Mouse (Mus musculus) megakaryocyte, embryonic 14.5 days (primary cell): ENCODE measurements around the gene Dip2b. TPM values are rescaled to one million over a fixed set of nuclear protein-coding genes. Genes with fewer than 3 reads are reported as not detected.
A peak's percentile ranks its signal among the peaks of the same experiment; 100 is the strongest.

Experiments
- H3K27me3 ChIP-seq: replicated peaks from 2 replicates; pipeline ENCODE3; 2012; ENCODE audit warnings: inconsistent platforms
- H3K36me3 ChIP-seq: replicated peaks from 2 replicates; pipeline ENCODE3; 2012; ENCODE audit warnings: low read length, inconsistent platforms, mixed read lengths
- H3K4me1 ChIP-seq: 2 replicates; pipeline ENCODE4 v1.6.1; 2012; ENCODE audit warnings: inconsistent platforms
- H3K4me3 ChIP-seq: replicated peaks from 2 replicates; pipeline ENCODE3; 2012; ENCODE audit warnings: moderate library complexity, mild to moderate bottlenecking, inconsistent platforms
- H3K9me3 ChIP-seq: 2 replicates; pipeline ENCODE4 v1.6.1; 2012; ENCODE audit warnings: inconsistent platforms
- FLI1 ChIP-seq: IDR thresholded peaks from 2 replicates; pipeline ENCODE4 v1.6.1; 2012; ENCODE audit warnings: low read length, inconsistent platforms, mixed read lengths
- GATA1 ChIP-seq: IDR thresholded peaks from 3 replicates; pipeline ENCODE4 v1.6.1; 2012; ENCODE audit warnings: mixed read lengths, low read length, inconsistent platforms, borderline replicate concordance
- polyA plus RNA-seq: library from polyadenylated mRNA; stranded (reverse); fragments of >175 nt; gene quantifications from 2 replicates; pipeline ENCODE4 v1.2.3, GENCODE M21; 2012; ENCODE audit warnings: low replicate concordance; ENCODE audit not compliant: insufficient read depth

The Dip2b gene
- polyA plus RNA-seq, 1 experiment: 0.46 TPM

DNA sequence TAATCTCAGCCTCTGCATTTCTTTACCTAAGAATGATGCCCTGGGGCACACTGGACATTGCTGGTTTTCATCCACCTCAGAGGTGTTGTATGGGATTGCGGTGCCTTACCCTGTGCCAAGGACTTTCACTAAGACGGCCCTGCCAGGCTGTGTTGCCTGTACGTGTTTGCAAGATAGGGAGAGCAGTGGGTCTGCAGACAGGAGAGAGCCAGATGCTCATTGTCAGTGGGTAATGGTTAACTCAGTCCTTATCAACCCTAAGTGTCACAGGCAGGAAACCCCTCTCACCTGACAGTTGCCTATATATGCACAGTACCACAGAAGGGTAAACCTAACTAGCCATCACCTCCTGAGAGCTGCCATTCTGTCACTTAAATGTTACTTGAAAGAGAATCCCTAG lies 107.5 kb downstream of the Dip2b start:
- TF ChIP-seq FLI1: no peak
- TF ChIP-seq GATA1: no peak
- Histone ChIP-seq H3K9me3 (no peaks in the 10 kb centered on the region), H3K4me1 (peaks cover 18% of the 10 kb centered on the region), H3K27me3 (no peaks in the 10 kb centered on the region), H3K4me3 (no peak overlapping the region), H3K36me3 (peaks cover 19% of the 10 kb centered on the region)

DNA sequence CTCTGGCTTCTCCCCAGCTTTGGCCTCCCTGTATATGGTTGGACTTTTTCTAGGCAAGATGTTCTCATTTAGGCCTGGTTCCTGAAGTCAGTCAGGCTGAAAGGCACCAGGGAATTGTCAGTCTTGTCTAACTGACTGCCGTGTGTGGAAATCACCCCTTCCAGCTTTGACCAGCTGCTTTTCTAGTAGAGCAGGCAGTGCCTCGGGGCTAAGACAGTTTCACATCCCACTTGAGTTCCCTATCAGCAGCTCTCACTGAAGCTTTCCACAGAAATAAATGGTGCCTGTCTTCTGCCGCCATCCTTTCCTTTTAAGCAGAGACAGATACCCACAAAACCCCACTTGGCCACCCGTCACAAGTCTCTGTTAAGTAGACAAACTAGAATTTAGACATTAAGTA lies 112.1 kb downstream of the Dip2b start:
- Histone ChIP-seq H3K9me3 (no peaks in the 10 kb centered on the region), H3K4me3 (no peak overlapping the region), H3K27me3 (no peaks in the 10 kb centered on the region), H3K4me1 (peaks cover 11% of the 10 kb centered on the region), H3K36me3 (peaks cover 25% of the 10 kb centered on the region)
- TF ChIP-seq GATA1 (no peak), FLI1 (no peak)

DNA sequence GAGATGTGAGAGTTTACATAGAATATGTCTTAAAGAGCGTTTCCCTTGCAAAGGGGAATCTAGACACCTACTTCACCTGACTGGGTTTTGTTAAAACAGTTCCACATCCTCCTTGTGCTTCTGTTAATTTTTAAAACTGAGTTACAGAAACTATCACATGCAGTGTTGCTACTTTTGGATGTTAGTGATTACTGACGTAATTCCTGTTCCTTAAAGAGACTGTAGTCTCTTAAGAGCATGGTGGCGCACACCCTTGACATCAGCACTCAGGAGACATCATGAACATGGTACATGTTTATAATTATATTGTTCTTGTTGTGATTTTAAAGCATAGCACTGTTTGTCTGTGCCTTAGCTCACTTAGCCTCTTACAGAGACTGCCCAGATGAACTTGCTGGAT lies 113.9 kb downstream of the Dip2b start:
- H3K36me3 ChIP-seq: peaks cover 42% of the 10 kb centered on the region
- TF ChIP-seq FLI1 (no peak), GATA1 (no peak)
- H3K4me3 ChIP-seq: no peak overlapping the region
- H3K9me3 ChIP-seq: no peaks in the 10 kb centered on the region
- peaks cover 3% of the 10 kb centered on the region; the same call in 1 of the 2 replicates for H3K4me1 ChIP-seq
- H3K27me3 ChIP-seq: no peaks in the 10 kb centered on the region

DNA sequence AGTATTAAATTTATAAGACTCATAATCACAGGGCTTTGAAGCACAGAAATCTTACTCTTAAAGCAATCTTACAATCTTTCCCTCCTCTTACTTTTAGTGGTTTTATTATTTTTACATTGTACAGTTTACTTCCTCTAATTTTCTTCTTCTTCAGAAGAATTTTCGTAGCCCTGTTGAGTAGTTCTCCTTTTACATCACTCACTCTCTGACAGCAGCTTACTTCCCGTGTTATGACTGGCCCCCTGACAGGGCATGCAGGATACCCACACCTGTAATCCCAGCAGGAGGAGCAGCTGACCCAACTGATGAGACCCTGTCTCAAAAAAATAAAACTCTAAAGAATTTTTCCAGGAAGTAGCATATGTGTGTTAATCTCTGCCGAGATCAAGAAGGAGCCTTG lies 114.6 kb downstream of the Dip2b start:
- Histone ChIP-seq H3K36me3 (peaks cover 48% of the 10 kb centered on the region), H3K4me1 (peaks cover 3% of the 10 kb centered on the region; the same call in 1 of the 2 replicates)
- no peak for TF ChIP-seq FLI1
- TF ChIP-seq GATA1: no peak

DNA sequence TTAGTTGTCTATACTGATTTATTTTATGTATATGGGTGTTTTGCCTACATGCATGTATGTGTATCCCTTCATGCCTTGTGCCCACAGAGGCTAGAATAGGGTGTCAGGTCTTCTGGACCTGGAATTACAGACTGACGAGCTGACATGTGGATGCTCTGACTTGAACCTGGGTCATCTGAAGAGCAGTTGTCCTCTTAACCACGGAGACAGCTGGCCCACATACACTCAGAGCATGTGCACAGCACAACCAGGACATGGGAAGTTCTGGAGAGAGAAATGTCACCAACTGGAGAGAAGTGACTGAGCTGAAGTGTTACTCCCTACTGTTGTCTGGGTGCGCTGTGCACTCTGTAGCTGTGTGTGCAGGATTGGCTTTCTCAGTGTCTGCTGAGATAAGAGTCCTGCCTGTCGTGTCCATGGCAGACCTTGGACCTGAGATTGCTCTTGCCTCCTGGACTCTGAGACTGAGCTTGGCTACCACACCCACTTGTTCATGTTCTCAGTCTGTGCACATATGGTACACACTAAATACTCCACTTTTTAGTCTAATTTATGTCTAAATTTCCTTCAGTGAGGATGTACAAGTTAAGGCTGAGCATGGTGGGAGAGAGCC lies 117.7 kb downstream of the Dip2b start:
- H3K36me3 ChIP-seq: peaks cover 64% of the 10 kb centered on the region
- H3K4me3 ChIP-seq: no peak overlapping the region
- no peaks in the 10 kb centered on the region for H3K27me3 ChIP-seq
- TF ChIP-seq GATA1: no peak
- no peak for TF ChIP-seq FLI1
- no peaks in the 10 kb centered on the region for H3K9me3 ChIP-seq
- H3K4me1 ChIP-seq: no peaks in the 10 kb centered on the region

More for the DNA sequence above, 114.6 kb downstream of the Dip2b start:
- H3K9me3 ChIP-seq: no peaks in the 10 kb centered on the region
- no peak overlapping the region for H3K4me3 ChIP-seq
- no peaks in the 10 kb centered on the region for H3K27me3 ChIP-seq

DNA sequence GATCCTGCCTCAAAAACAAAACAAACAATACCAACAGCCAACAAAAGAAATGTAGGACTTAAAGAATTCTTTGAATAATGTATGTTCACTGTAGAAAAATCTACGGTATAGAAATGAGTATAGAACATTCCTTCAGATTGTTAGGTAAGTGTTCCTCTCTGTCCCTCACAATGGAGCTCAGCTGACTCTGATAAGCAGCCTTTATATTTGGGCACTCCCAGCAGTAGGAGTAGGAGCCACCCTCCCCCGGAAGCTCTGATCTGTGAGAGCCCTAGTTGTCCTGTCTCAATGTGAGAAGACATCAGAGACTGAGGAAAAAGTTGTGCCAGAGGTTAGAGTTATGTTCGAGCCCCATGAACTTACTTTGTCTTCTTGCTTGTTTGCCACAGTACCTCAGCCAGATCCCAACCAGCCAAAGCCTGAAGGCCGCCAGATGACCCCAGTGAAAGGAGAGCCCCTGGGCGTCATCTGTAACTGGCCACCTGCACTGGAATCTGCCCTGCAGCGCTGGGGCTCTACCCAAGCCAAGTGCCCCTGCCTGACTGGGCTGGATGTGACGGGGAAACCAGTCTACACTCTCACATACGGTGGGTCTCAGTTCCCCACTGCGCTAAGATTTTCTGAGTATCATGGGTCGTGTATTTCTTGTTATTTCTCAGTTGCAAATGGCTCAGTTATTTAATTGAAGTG lies 118.5 kb downstream of the Dip2b start:
- peaks cover 67% of the 10 kb centered on the region for H3K36me3 ChIP-seq
- H3K4me3 ChIP-seq: no peak overlapping the region
- no peaks in the 10 kb centered on the region for H3K27me3 ChIP-seq
- H3K4me1 ChIP-seq: no peaks in the 10 kb centered on the region
- H3K9me3 ChIP-seq: no peaks in the 10 kb centered on the region
- no peak for TF ChIP-seq FLI1

DNA sequence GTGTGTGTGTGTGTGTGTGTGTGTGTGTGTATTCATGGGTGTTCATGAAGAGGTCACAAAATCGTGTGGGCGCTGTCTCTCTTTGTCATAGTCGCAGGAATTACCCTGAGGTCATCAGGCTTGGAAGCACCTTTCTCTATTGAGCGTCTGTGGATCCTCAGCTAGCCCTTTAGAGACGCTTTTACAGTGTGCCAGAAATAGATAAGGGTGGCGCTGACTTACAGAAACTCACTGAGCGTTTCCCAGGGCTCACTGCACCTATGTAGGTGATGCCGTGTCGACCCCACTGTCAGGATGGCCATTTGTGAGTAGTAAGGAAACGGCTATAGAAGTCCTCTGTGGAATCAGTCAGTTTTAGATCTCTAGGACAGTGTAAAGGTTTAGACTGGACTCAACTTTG lies 120.5 kb downstream of the Dip2b start:
- peaks cover 82% of the 10 kb centered on the region for H3K36me3 ChIP-seq
- peaks cover 11% of the 10 kb centered on the region for H3K4me1 ChIP-seq
- TF ChIP-seq GATA1 (no peak), FLI1 (no peak)
- no peaks in the 10 kb centered on the region for H3K9me3 ChIP-seq
- no peaks in the 10 kb centered on the region for H3K27me3 ChIP-seq
- no peak overlapping the region for H3K4me3 ChIP-seq

DNA sequence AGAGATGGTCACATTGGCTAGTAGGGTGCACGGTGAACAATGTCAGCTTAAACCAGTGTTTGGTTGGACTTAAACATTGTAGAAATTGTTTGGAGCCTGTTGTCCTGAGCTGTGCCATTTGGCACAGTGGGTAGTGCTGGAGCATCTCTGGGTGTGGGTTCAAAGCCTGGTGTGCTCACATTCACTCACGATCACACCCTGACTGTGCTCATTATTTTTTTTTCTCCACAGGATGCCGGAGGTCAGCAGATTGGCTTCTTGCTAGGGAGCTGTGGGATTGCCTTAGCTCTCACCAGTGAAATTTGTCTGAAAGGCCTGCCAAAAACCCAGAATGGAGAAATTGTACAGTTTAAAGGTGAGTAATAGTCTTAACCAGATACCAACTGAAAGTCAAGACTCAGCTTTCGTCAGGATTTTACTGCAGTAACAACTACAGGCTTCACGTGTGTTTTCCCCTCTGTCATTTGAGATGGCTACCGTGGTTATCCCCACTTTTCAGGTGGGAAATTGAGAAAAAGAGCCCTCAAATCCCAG lies 123.3 kb downstream of the Dip2b start:
- H3K4me3 ChIP-seq: no peak overlapping the region
- TF ChIP-seq GATA1 (no peak), FLI1 (no peak)
- no peaks in the 10 kb centered on the region for H3K27me3 ChIP-seq
- peaks cover 70% of the 10 kb centered on the region for H3K36me3 ChIP-seq
- H3K9me3 ChIP-seq: no peaks in the 10 kb centered on the region
- peaks cover 16% of the 10 kb centered on the region for H3K4me1 ChIP-seq

DNA sequence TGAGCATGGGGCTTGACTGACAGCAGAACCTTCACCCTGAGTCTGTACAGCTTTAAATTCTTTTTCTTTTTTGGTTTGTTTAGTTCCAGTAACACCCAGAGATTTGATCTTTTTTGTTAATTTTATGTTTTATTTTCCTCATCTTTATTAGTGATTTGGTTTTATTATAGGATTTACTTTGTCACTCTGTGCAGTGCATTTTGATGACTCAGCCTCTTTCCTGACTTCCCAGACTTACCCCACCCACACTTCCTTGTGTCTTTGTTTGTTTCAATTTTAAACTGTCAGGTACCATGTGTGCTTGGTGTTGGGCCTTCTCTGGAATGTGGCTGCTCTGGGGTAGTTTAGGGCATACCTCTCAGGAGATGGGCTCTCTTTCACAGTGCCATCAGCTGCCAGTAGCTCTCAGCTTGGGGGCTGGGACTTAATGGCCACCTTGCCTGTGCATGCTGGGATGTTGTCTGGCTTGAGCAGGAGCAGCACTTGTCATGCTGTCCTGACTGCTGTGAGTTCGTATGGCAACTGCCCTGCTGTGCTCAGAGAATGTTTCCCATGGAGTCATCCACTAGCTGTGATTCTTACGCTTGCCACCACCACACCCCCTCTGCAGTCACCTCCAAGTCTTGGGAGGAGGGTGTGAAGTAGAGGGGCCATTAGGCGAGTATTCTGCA lies 125.1 kb downstream of the Dip2b start:
- Histone ChIP-seq H3K4me3 (peak overlapping the region; percentile 47), H3K9me3 (no peaks in the 10 kb centered on the region), H3K4me1 (peaks cover 16% of the 10 kb centered on the region), H3K27me3 (no peaks in the 10 kb centered on the region), H3K36me3 (peaks cover 75% of the 10 kb centered on the region)
- TF ChIP-seq GATA1 (no peak), FLI1 (no peak)

DNA sequence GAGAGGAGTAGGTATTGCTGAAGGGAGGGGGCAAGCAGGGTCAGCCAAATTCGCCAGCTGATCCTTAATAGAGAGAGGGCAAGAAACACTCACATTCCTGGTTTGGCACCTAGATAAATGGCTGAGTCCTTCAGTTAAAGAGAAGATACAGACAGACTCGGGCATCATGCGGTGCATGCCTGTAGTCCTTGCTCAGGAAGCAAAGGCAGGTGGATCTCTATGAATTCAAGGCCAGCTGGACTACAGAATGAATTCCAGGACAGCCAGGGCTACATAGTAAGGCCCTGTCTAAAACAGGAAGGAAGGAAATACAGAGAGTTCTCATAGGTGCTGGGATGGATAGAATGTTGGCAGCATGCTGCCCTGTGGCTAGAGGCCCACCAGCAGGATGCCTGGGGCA lies 128.0 kb downstream of the Dip2b start:
- Histone ChIP-seq H3K36me3 (peaks cover 78% of the 10 kb centered on the region), H3K4me3 (no peak overlapping the region), H3K4me1 (peaks cover 16% of the 10 kb centered on the region), H3K9me3 (no peaks in the 10 kb centered on the region), H3K27me3 (no peaks in the 10 kb centered on the region)
- TF ChIP-seq FLI1 (no peak), GATA1 (no peak)
